Mouse (Mus musculus) limb, embryonic 11.5 days (tissue): ENCODE data around the gene Stard3nl. TPM values are rescaled to one million over a fixed set of nuclear protein-coding genes. Genes with fewer than 3 reads are reported as not detected.

Experiments used
- ATAC-seq: fragments of 200-750 bp; cut with Nextera tagmentation; 2 replicates; pipeline ENCODE4 v1.8.0; 2017; ENCODE audit warnings: low read depth; ENCODE audit not compliant: insufficient number of reproducible peaks, low FRiP score, low TSS enrichment
- DNase-seq: peaks from one replicate; pipeline ENCODE4 v3.0.0-alpha.2; 2015; ENCODE audit warnings: low spot score
- H3K27ac ChIP-seq: fragments of 300-500 bp; sonication (generic); replicated peaks from 2 replicates; pipeline ENCODE4 v1.5.1; 2014; ENCODE audit warnings: low read depth, mild to moderate bottlenecking, low read length
- H3K27me3 ChIP-seq: fragments of 300-500 bp; sonication (generic); 2 replicates; pipeline ENCODE4 v1.6.1; 2014; ENCODE audit warnings: mild to moderate bottlenecking, low read length, mixed read lengths; ENCODE audit not compliant: control insufficient read depth, insufficient read depth
- H3K36me3 ChIP-seq: fragments of 300-500 bp; sonication (generic); 2 replicates; pipeline ENCODE4 v1.6.1; 2014; ENCODE audit warnings: mild to moderate bottlenecking, low read length, moderate library complexity, mixed read lengths; ENCODE audit not compliant: control insufficient read depth, insufficient read depth
- H3K4me1 ChIP-seq: fragments of 300-500 bp; sonication (generic); 2 replicates; pipeline ENCODE4 v1.6.1; 2014; ENCODE audit warnings: low read length, mixed read lengths; ENCODE audit not compliant: control insufficient read depth, insufficient read depth
- H3K4me2 ChIP-seq: fragments of 300-500 bp; sonication (generic); 2 replicates; pipeline ENCODE4 v1.6.1; 2014; ENCODE audit warnings: low read depth, mild to moderate bottlenecking, moderate library complexity; ENCODE audit not compliant: severe bottlenecking
- H3K4me3 ChIP-seq: fragments of 300-500 bp; sonication (generic); 2 replicates; pipeline ENCODE4 v1.5.1; 2014; ENCODE audit warnings: low read depth, low read length
- H3K9ac ChIP-seq: fragments of 300-500 bp; sonication (generic); 2 replicates; pipeline ENCODE4 v1.6.1; 2014; ENCODE audit warnings: mild to moderate bottlenecking, low read length
- H3K9me3 ChIP-seq: fragments of 300-500 bp; sonication (generic); 2 replicates; pipeline ENCODE4 v1.6.1; 2016; ENCODE audit warnings: low read length; ENCODE audit not compliant: control insufficient read depth
- WGBS: fragments of 180-500 bp; shearing (Covaris S2); extraction: QIAGEN DNeasy Blood & Tissue Kit; methylation state at CpG from one replicate; pipeline ENCODE4 v1.1.7; 2014; 5-methylcytosine and 5-hydroxymethylcytosine counted together
- polyA plus RNA-seq: library from polyadenylated mRNA; unstranded; fragments of >200 nt; fragmentation: Nextera tagmentation; extraction: Ambion mirVana; gene quantifications from 2 replicates; pipeline ENCODE4 v1.2.1, GENCODE M21; 2014

The Stard3nl gene
- polyA plus RNA-seq, 1 experiment from 2014 or later, result 111 TPM

GRCm38 (mm10) chr13:19415337-19415736 lies 19.7 kb upstream of the Stard3nl start:
- WGBS, result 85% methylated on average over 1 of the region's 1 CpGs
- DNase-seq (no peak), ATAC-seq (no peak)
- Histone ChIP-seq H3K4me1 (no peaks in the 10 kb centered on the region), H3K27me3 (no peaks in the 10 kb centered on the region), H3K4me2 (no peak overlapping the region), H3K4me3 (no peak overlapping the region), H3K9me3 (no peaks in the 10 kb centered on the region), H3K36me3 (no peaks in the 10 kb centered on the region), H3K27ac (no peak overlapping the region), H3K9ac (no peak overlapping the region)

GRCm38 (mm10) chr13:19412334-19412939 lies 16.8 kb upstream of the Stard3nl start:
- WGBS, result 76% methylated on average over 2 of the region's 2 CpGs
- DNase-seq (no peak), ATAC-seq (no peak)
- Histone ChIP-seq H3K36me3 (no peaks in the 10 kb centered on the region), H3K9ac (no peak overlapping the region), H3K4me3 (no peak overlapping the region), H3K27ac (no peak overlapping the region), H3K4me1 (no peaks in the 10 kb centered on the region), H3K27me3 (no peaks in the 10 kb centered on the region), H3K4me2 (no peak overlapping the region), H3K9me3 (no peaks in the 10 kb centered on the region)

DNA sequence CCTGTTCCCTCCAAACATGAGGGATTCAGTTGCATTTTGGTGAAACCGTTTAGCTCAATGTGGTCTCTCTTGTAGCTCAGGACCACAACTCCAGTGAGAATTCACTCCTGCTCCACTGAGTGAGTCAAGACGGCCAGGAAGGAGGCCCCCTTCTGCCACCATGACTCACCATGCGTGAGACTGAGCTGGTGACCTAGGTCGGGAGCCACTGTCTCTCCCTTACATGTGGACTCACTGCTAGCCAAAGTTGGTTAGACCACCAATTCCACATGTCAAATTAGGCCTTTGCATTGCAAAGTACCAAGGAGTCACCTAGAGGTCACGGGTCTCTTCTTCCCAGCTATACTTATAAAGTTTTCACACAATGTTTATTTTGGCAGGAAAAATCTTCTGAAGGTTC lies 16.3 kb upstream of the Stard3nl start:
- 80% methylated on average over 5 of the region's 5 CpGs for WGBS

GRCm38 (mm10) chr13:19410694-19411093 lies 15.1 kb upstream of the Stard3nl start:
- Histone ChIP-seq H3K9me3 (no peaks in the 10 kb centered on the region), H3K4me1 (no peaks in the 10 kb centered on the region), H3K9ac (no peak overlapping the region), H3K36me3 (no peaks in the 10 kb centered on the region), H3K4me2 (no peak overlapping the region), H3K27ac (no peak overlapping the region), H3K27me3 (no peaks in the 10 kb centered on the region), H3K4me3 (no peak overlapping the region)
- no peak for ATAC-seq
- no peak for DNase-seq
- 94% methylated on average over 4 of the region's 4 CpGs for WGBS

More for the DNA sequence above, 16.3 kb upstream of the Stard3nl start:
- H3K27ac ChIP-seq, result no peak overlapping the region
- H3K4me1 ChIP-seq, result no peaks in the 10 kb centered on the region
- no peak overlapping the region for H3K4me3 ChIP-seq
- no peaks in the 10 kb centered on the region for H3K27me3 ChIP-seq
- no peak overlapping the region for H3K9ac ChIP-seq
- ATAC-seq (no peak), DNase-seq (no peak)
- no peaks in the 10 kb centered on the region for H3K9me3 ChIP-seq
- no peaks in the 10 kb centered on the region for H3K36me3 ChIP-seq
- no peak overlapping the region for H3K4me2 ChIP-seq

- no peak for DNase-seq
- no peak overlapping the region for H3K4me3 ChIP-seq
- no peaks in the 10 kb centered on the region for H3K9me3 ChIP-seq
- no peak overlapping the region for H3K4me2 ChIP-seq
- H3K36me3 ChIP-seq, result no peaks in the 10 kb centered on the region
- H3K27ac ChIP-seq, result no peak overlapping the region
- WGBS, result 92% methylated on average over 2 of the region's 2 CpGs
- H3K9ac ChIP-seq, result no peak overlapping the region
- no peak for ATAC-seq
- no peaks in the 10 kb centered on the region for H3K4me1 ChIP-seq
- H3K27me3 ChIP-seq, result no peaks in the 10 kb centered on the region
These were observed 12.4 kb upstream of the Stard3nl start for GRCm38 (mm10) chr13:19407953-19408352.

- 84% methylated on average over 2 of the region's 2 CpGs for WGBS
- no peak overlapping the region for H3K9ac ChIP-seq
These were observed 9.0 kb upstream of the Stard3nl start for GRCm38 (mm10) chr13:19404623-19405022.

GRCm38 (mm10) chr13:19394798-19395687 lies 552 bp downstream of the Stard3nl start:
- no peaks in the 10 kb centered on the region for H3K9me3 ChIP-seq
- DNase-seq (peak; percentile 23), ATAC-seq (peak; percentile 84)
- no peaks in the 10 kb centered on the region for H3K27me3 ChIP-seq
- peak overlapping the region; percentile 15 for H3K4me2 ChIP-seq
- peak overlapping the region; percentile 91 for H3K9ac ChIP-seq
- H3K4me3 ChIP-seq, result peak overlapping the region; percentile 75
- H3K4me1 ChIP-seq, result no peaks in the 10 kb centered on the region
- under 1% methylated on average over 25 of the region's 25 CpGs for WGBS
- 0 out of 2 replicates have a peak overlapping the region, but pooled peaks have one; percentile 21 for H3K27ac ChIP-seq
- H3K36me3 ChIP-seq, result no peaks in the 10 kb centered on the region

More at GRCm38 (mm10) chr13:19404623-19405022, 9.0 kb upstream of the Stard3nl start:
- no peaks in the 10 kb centered on the region for H3K27me3 ChIP-seq
- H3K4me1 ChIP-seq, result no peaks in the 10 kb centered on the region
- H3K9me3 ChIP-seq, result no peaks in the 10 kb centered on the region
- no peak overlapping the region for H3K4me2 ChIP-seq
- no peaks in the 10 kb centered on the region for H3K36me3 ChIP-seq
- ATAC-seq (no peak), DNase-seq (no peak)
- H3K4me3 ChIP-seq, result no peak overlapping the region
- H3K27ac ChIP-seq, result no peak overlapping the region

GRCm38 (mm10) chr13:19394171-19394570 lies 1.4 kb downstream of the Stard3nl start:
- Histone ChIP-seq H3K27ac (no peak overlapping the region), H3K4me2 (no peak overlapping the region), H3K4me3 (no peak overlapping the region), H3K9ac (no peak overlapping the region), H3K27me3 (no peaks in the 10 kb centered on the region), H3K4me1 (no peaks in the 10 kb centered on the region), H3K36me3 (no peaks in the 10 kb centered on the region), H3K9me3 (no peaks in the 10 kb centered on the region)
- ATAC-seq (no peak), DNase-seq (peak; percentile 23)
- WGBS, result 26% methylated on average over 4 of the region's 4 CpGs
